Mouse (Mus musculus): ENCODE measurements around the gene Olfml2a.

Gene Olfml2a

GRCm38 (mm10) chr2:38930269-38930668 lies 1.5 kb upstream of the Olfml2a start:
- H3K4me1 ChIP-seq (replicated peaks; ENCODE audit: low read depth, low read length) = peaks cover 29% of the 10 kb centered on the region
- H3K36me3 ChIP-seq (ENCODE audit: insufficient read depth, low read length) = no peaks in the 10 kb centered on the region
- H3K9me3 ChIP-seq (ENCODE audit: low read length) = no peaks in the 10 kb centered on the region
- H3K4me3 ChIP-seq (replicated peaks; ENCODE audit: low read length) = no peak overlapping the region
- TF ChIP-seq POU5F1 (IDR thresholded peaks at IDR 0.05; ENCODE audit: borderline replicate concordance, low read length) = no peak
- no peak for TF ChIP-seq CTCF (conservative IDR thresholded peaks at IDR 0.05; ENCODE audit: low read length)
- TF ChIP-seq NANOG (IDR thresholded peaks at IDR 0.05; ENCODE audit: borderline replicate concordance, low read length) = no peak
- peaks cover 56% of the 10 kb centered on the region for H3K27me3 ChIP-seq (ENCODE audit: insufficient read depth, low read length)

GRCm38 (mm10) chr2:38933931-38934330 lies 2.2 kb downstream of the Olfml2a start:
- Histone ChIP-seq H3K4me1 (replicated peaks; ENCODE audit: low read depth, low read length) (peaks cover 21% of the 10 kb centered on the region), H3K4me3 (replicated peaks; ENCODE audit: low read length) (no peak overlapping the region), H3K27me3 (ENCODE audit: insufficient read depth, low read length) (peaks cover 66% of the 10 kb centered on the region), H3K9me3 (ENCODE audit: low read length) (no peaks in the 10 kb centered on the region), H3K36me3 (ENCODE audit: insufficient read depth, low read length) (no peaks in the 10 kb centered on the region)
- TF ChIP-seq CTCF (conservative IDR thresholded peaks at IDR 0.05; ENCODE audit: low read length) = no peak
- no peak for TF ChIP-seq NANOG (IDR thresholded peaks at IDR 0.05; ENCODE audit: borderline replicate concordance, low read length)
- no peak for TF ChIP-seq POU5F1 (IDR thresholded peaks at IDR 0.05; ENCODE audit: borderline replicate concordance, low read length)

DNA sequence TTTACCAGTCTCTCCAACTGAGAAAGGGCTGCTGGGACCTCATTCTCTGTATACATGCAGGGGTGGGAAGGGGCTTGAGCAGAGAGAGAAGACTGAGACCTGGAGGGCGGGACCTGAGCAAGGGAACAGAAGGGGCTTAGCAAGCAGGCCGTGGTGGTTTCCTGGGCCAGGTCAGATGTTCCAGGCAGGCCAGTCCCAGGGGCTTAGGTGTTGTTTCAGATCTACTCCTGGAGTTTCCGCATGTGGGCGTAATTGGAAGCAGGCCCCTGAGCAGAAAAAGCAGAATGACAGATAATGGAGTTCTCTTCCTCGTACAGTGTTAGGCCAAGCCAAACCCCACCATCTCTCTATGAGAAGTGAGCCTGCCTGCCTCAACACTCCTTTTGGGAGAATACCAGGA lies 3.2 kb downstream of the Olfml2a start:
- Histone ChIP-seq H3K27me3 (ENCODE audit: insufficient read depth, low read length) (peaks cover 59% of the 10 kb centered on the region), H3K4me3 (replicated peaks; ENCODE audit: low read length) (no peak overlapping the region), H3K4me1 (replicated peaks; ENCODE audit: low read depth, low read length) (peaks cover 21% of the 10 kb centered on the region), H3K36me3 (ENCODE audit: insufficient read depth, low read length) (no peaks in the 10 kb centered on the region), H3K9me3 (ENCODE audit: low read length) (no peaks in the 10 kb centered on the region)
- TF ChIP-seq POU5F1 (IDR thresholded peaks at IDR 0.05; ENCODE audit: borderline replicate concordance, low read length) (no peak), CTCF (conservative IDR thresholded peaks at IDR 0.05; ENCODE audit: low read length) (no peak), NANOG (IDR thresholded peaks at IDR 0.05; ENCODE audit: borderline replicate concordance, low read length) (no peak)

- Histone ChIP-seq H3K27me3 (ENCODE audit: insufficient read depth, low read length) (peaks cover 47% of the 10 kb centered on the region), H3K36me3 (ENCODE audit: insufficient read depth, low read length) (no peaks in the 10 kb centered on the region), H3K4me1 (replicated peaks; ENCODE audit: low read depth, low read length) (peaks cover 11% of the 10 kb centered on the region), H3K4me3 (replicated peaks; ENCODE audit: low read length) (no peak overlapping the region), H3K9me3 (ENCODE audit: low read length) (no peaks in the 10 kb centered on the region)
- TF ChIP-seq CTCF (conservative IDR thresholded peaks at IDR 0.05; ENCODE audit: low read length) (no peak), POU5F1 (IDR thresholded peaks at IDR 0.05; ENCODE audit: borderline replicate concordance, low read length) (no peak), NANOG (IDR thresholded peaks at IDR 0.05; ENCODE audit: borderline replicate concordance, low read length) (no peak)
Observed at GRCm38 (mm10) chr2:38936721-38937378, 5.1 kb downstream of the Olfml2a start.

DNA sequence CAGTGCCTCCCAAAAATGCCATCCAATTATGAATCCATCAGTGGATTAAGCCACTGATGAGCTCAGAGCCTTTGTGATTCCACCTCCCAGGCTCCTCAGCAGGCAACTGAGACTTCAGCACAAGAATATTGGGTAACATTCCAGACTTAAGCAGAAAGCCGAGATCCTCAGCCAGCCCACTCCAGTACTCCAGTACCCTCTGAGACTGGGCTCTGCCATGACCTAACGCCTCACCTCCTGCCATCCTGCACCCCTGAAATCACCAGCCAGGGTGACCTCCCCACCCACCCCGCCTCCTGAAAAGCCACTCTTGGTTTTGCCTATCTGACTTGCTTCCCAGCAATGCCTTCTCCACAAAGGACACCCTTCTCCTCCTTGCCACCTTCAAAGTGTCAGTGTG lies 5.6 kb downstream of the Olfml2a start:
- Histone ChIP-seq H3K27me3 (ENCODE audit: insufficient read depth, low read length) (peaks cover 46% of the 10 kb centered on the region), H3K36me3 (ENCODE audit: insufficient read depth, low read length) (no peaks in the 10 kb centered on the region), H3K9me3 (ENCODE audit: low read length) (no peaks in the 10 kb centered on the region), H3K4me1 (replicated peaks; ENCODE audit: low read depth, low read length) (peaks cover 8% of the 10 kb centered on the region), H3K4me3 (replicated peaks; ENCODE audit: low read length) (no peak overlapping the region)
- no peak for TF ChIP-seq CTCF (conservative IDR thresholded peaks at IDR 0.05; ENCODE audit: low read length)
- TF ChIP-seq POU5F1 (IDR thresholded peaks at IDR 0.05; ENCODE audit: borderline replicate concordance, low read length) = no peak
- TF ChIP-seq NANOG (IDR thresholded peaks at IDR 0.05; ENCODE audit: borderline replicate concordance, low read length) = no peak

GRCm38 (mm10) chr2:38938007-38938406 lies 6.2 kb downstream of the Olfml2a start:
- H3K9me3 ChIP-seq (ENCODE audit: low read length) = no peaks in the 10 kb centered on the region
- TF ChIP-seq NANOG (IDR thresholded peaks at IDR 0.05; ENCODE audit: borderline replicate concordance, low read length) = no peak
- TF ChIP-seq CTCF (conservative IDR thresholded peaks at IDR 0.05; ENCODE audit: low read length) = no peak
- no peak for TF ChIP-seq POU5F1 (IDR thresholded peaks at IDR 0.05; ENCODE audit: borderline replicate concordance, low read length)
- H3K36me3 ChIP-seq (ENCODE audit: insufficient read depth, low read length) = no peaks in the 10 kb centered on the region

DNA sequence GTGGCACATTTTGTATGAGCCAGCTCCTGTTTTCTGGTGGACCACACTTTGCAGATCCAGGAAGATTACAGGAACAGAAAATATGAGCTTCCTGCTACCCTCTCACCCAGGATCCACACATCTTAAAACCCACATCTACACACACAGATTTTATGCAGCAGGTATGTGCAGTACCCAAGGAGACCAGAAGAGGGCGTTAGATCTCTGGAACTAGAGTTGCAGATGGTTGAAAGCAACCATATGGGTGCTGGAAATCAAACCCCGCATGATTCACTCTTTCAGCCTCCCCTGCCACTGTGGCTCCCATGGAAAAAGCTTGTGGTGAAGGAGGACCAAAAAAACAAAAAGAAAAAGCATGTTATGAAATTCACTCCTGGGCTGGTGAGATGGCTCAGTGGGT lies 7.3 kb downstream of the Olfml2a start:
- peak; percentile 65 for TF ChIP-seq CTCF (conservative IDR thresholded peaks at IDR 0.05; ENCODE audit: low read length)
- no peak for TF ChIP-seq POU5F1 (IDR thresholded peaks at IDR 0.05; ENCODE audit: borderline replicate concordance, low read length)
- H3K4me1 ChIP-seq (replicated peaks; ENCODE audit: low read depth, low read length) = peaks cover 14% of the 10 kb centered on the region
- H3K36me3 ChIP-seq (ENCODE audit: insufficient read depth, low read length) = no peaks in the 10 kb centered on the region
- no peak overlapping the region for H3K4me3 ChIP-seq (replicated peaks; ENCODE audit: low read length)
- H3K9me3 ChIP-seq (ENCODE audit: low read length) = no peaks in the 10 kb centered on the region
- peaks cover 38% of the 10 kb centered on the region for H3K27me3 ChIP-seq (ENCODE audit: insufficient read depth, low read length)

More at GRCm38 (mm10) chr2:38938007-38938406, 6.2 kb downstream of the Olfml2a start:
- Histone ChIP-seq H3K27me3 (ENCODE audit: insufficient read depth, low read length) (peaks cover 46% of the 10 kb centered on the region), H3K4me1 (replicated peaks; ENCODE audit: low read depth, low read length) (peaks cover 6% of the 10 kb centered on the region), H3K4me3 (replicated peaks; ENCODE audit: low read length) (no peak overlapping the region)

GRCm38 (mm10) chr2:38941426-38941825 lies 9.6 kb downstream of the Olfml2a start:
- H3K27me3 ChIP-seq (ENCODE audit: insufficient read depth, low read length) = peaks cover 18% of the 10 kb centered on the region
- TF ChIP-seq CTCF (conservative IDR thresholded peaks at IDR 0.05; ENCODE audit: low read length) (no peak), POU5F1 (IDR thresholded peaks at IDR 0.05; ENCODE audit: borderline replicate concordance, low read length) (no peak)

GRCm38 (mm10) chr2:38941898-38942297 lies 10.1 kb downstream of the Olfml2a start:
- peaks cover 14% of the 10 kb centered on the region for H3K27me3 ChIP-seq (ENCODE audit: insufficient read depth, low read length)
- H3K4me3 ChIP-seq (replicated peaks; ENCODE audit: low read length) = peak overlapping the region; percentile 46; the same call in 1 of the 2 replicates
- H3K36me3 ChIP-seq (ENCODE audit: insufficient read depth, low read length) = no peaks in the 10 kb centered on the region
- TF ChIP-seq POU5F1 (IDR thresholded peaks at IDR 0.05; ENCODE audit: borderline replicate concordance, low read length) (no peak), CTCF (conservative IDR thresholded peaks at IDR 0.05; ENCODE audit: low read length) (no peak), NANOG (IDR thresholded peaks at IDR 0.05; ENCODE audit: borderline replicate concordance, low read length) (no peak)
- peaks cover 22% of the 10 kb centered on the region for H3K4me1 ChIP-seq (replicated peaks; ENCODE audit: low read depth, low read length)
- no peaks in the 10 kb centered on the region for H3K9me3 ChIP-seq (ENCODE audit: low read length)

More at GRCm38 (mm10) chr2:38941426-38941825, 9.6 kb downstream of the Olfml2a start:
- H3K4me3 ChIP-seq (replicated peaks; ENCODE audit: low read length) = peak overlapping the region; percentile 46
- H3K4me1 ChIP-seq (replicated peaks; ENCODE audit: low read depth, low read length) = peaks cover 22% of the 10 kb centered on the region
- no peaks in the 10 kb centered on the region for H3K9me3 ChIP-seq (ENCODE audit: low read length)
- H3K36me3 ChIP-seq (ENCODE audit: insufficient read depth, low read length) = no peaks in the 10 kb centered on the region
